Mouse (Mus musculus): ENCODE measurements around the gene Depdc7.

DNA sequence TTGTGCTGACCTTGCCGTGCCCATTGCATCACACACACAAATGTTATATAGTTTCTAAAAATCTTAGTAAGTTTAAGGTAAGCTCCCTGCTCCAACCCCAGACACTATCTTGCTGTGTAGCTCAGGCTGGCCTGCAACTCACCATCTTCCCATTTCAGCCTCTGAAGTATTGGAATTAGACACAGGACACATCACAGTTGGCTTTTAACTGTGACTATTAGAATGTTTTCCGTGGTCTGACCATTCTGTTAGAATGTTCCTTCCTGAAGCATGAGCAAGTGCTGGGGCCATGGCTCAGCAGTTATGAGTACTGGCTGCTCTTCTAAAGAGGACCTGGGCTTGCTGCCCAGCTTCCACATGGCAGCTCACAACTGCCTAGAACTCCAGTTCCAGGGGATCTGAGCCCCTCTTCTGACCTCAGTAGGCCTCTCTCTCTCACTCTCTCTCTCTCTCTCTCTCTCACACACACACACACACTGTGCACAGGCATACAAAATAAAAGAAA is 25.4 kb downstream of the Depdc7 start:
- no peak for TF ChIP-seq CTCF (IDR thresholded peaks at IDR 0.05; ENCODE audit: control insufficient read depth, insufficient read depth, insufficient read length)
- TF ChIP-seq MAX (IDR thresholded peaks at IDR 0.05) = no peak
- TF ChIP-seq USF1 (IDR thresholded peaks at IDR 0.05; ENCODE audit: low read depth) = no peak
- no peak for TF ChIP-seq MYOD1 (IDR thresholded peaks at IDR 0.05; ENCODE audit: control insufficient read depth, insufficient read length, low read depth)
- TF ChIP-seq MYOG (IDR thresholded peaks at IDR 0.05; ENCODE audit: control insufficient read depth, extremely low read depth, insufficient read length) = no peak
